In the genomic region with DNA sequence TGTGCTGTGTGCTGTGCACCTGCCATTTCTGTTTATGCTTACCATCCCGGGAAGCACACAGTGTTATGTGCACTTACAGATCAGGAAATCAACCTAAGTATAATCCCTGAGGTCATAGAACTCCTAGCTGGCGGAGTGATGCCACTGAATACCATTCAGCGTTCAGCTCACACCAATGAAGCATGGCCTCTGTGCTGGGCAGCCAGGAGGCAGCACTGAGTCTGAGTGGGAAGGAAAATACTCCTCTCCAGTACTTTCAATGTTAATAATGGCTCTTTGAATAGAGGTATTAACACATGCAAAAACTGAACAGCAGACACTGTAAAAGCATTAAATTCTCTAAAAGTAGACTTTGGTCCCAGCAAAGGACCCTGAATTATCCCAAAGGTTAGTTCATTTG, we compare ENCODE assay signal across 10 mouse cellular contexts.
DNase-seq lines count a peak whose midpoint lies in the region; TF ChIP-seq lines count a peak whose summit lies in the region.
"Had no signal": no experiment of that assay in that cellular context is flagged by ENCODE, and none has a peak within 500 bp of the region (broad histone marks: within the 10 kb centered on the region; RNA-seq: fewer than 3 reads in every experiment).

No protein-coding gene starts in this region.

- H3K4me3 ChIP-seq in gastrocnemius, adult 2 months, result no peak overlapping the region
- H3K4me3 ChIP-seq in lung, adult 2 months (replicated peaks; ENCODE audit: extremely low read depth, low read depth, low read length), result no peak overlapping the region
- H3K4me3 ChIP-seq: liver, embryonic 15.5 days; myocyte had no signal

- H3K4me1 ChIP-seq in lung, adult 2 months (ENCODE audit: control insufficient read depth, insufficient read depth, low read length), result no peaks in the 10 kb centered on the region
- H3K4me1 ChIP-seq: liver, embryonic 15.5 days had no signal

- WGBS in lung, adult 2 months, result 53% methylated on average over 3 of the region's 3 CpGs

- no peak for TF ChIP-seq POLR2A in lung, adult 2 months (IDR thresholded peaks at IDR 0.05; ENCODE audit: borderline replicate concordance, extremely low read depth, low read depth, low read length)

- intact Hi-C loops in gastrocnemius, adult 2 months (cut with DNase I), result no loop called here
- intact Hi-C loops in gastrocnemius, postnatal 14 days (cut with DNase I; ENCODE audit: low total_unique reads), result no loop called here

- TF ChIP-seq CTCF in gastrocnemius, adult 2 months (IDR thresholded peaks at IDR 0.05), result peak; percentile 42; the same call in 1 of the 2 replicates
- peak; percentile 76 for TF ChIP-seq CTCF in lung, adult 2 months (IDR thresholded peaks at IDR 0.05; ENCODE audit: insufficient read depth, low read length)

- no peak overlapping the region for H3K27ac ChIP-seq in gastrocnemius, adult 2 months
- H3K27ac ChIP-seq: liver, embryonic 15.5 days had no signal

- no peak for DNase-seq in gastrocnemius, adult 2 months
- no peak for DNase-seq in gastrocnemius, postnatal 14 days
- no peak for DNase-seq in lung, adult 2 months
- no peak for DNase-seq in lung, postnatal 10 days
- DNase-seq in R1 (ENCODE audit: low read depth, low spot score), result peak; percentile 16
- peak; percentile 21 for DNase-seq in lung, postnatal 36 days
- DNase-seq in neural tube, embryonic 10.5 days (ENCODE audit: extremely low spot score, low spot score), result no peak
- DNase-seq in frontal cortex, postnatal 36 days (ENCODE audit: low spot score in 2 of 2), result no peak

Comparison
In these comparisons a context has a peak if more than half of its experiments do, and no peak if none do; other contexts are left out.
1. DNase-seq: peak in R1 (single experiment) and lung, postnatal 36 days (single experiment); none in gastrocnemius, adult 2 months (single experiment), gastrocnemius, postnatal 14 days (single experiment), lung, adult 2 months (single experiment), lung, postnatal 10 days (single experiment), neural tube, embryonic 10.5 days (single experiment) and frontal cortex, postnatal 36 days (0 of 2).